Mouse (Mus musculus): Measurements from ENCODE around the gene Snx25. TPM values are rescaled to one million over a fixed set of nuclear protein-coding genes. Genes with fewer than 3 reads are reported as not detected.
"Not testable (repeated sequence)": the region's sequence is repeated elsewhere in the genome, so short reads cannot be mapped to it uniquely, and the experiment has no call there.

The Snx25 gene
- polyA plus RNA-seq, 1 experiment from 2014 or later, result 2.7 TPM

- peaks cover 36% of the 10 kb centered on the region for H3K27me3 ChIP-seq (ENCODE audit: poor library complexity, severe bottlenecking)
- no peak overlapping the region for H3K4me3 ChIP-seq
- no peaks in the 10 kb centered on the region for H3K9me3 ChIP-seq
- no peak for DNase-seq (ENCODE audit: extremely low spot score, low spot score)
- 90% methylated on average over 6 of the region's 6 CpGs for WGBS
- H3K36me3 ChIP-seq (replicated peaks), result no peaks in the 10 kb centered on the region
- no peak overlapping the region for H3K27ac ChIP-seq
- peaks cover 32% of the 10 kb centered on the region for H3K4me1 ChIP-seq
Observed at GRCm38 (mm10) chr8:46149306-46149705, 2.7 kb downstream of the Snx25 start.

- no peaks in the 10 kb centered on the region for H3K36me3 ChIP-seq (replicated peaks)
- 56% methylated on average over 3 of the region's 3 CpGs for WGBS
- H3K27me3 ChIP-seq (ENCODE audit: poor library complexity, severe bottlenecking), result peaks cover 16% of the 10 kb centered on the region
Observed at GRCm38 (mm10) chr8:46146173-46146572, 5.8 kb downstream of the Snx25 start.

GRCm38 (mm10) chr8:46143924-46144323, 8.0 kb downstream of the Snx25 start:
- no peaks in the 10 kb centered on the region for H3K9me3 ChIP-seq
- no peak overlapping the region for H3K4me3 ChIP-seq
- H3K4me1 ChIP-seq, result peaks cover 24% of the 10 kb centered on the region
- H3K27me3 ChIP-seq (ENCODE audit: poor library complexity, severe bottlenecking), result no peaks in the 10 kb centered on the region
- no peaks in the 10 kb centered on the region for H3K36me3 ChIP-seq (replicated peaks)
- WGBS, result 61% methylated on average over 1 of the region's 1 CpGs
- no peak for DNase-seq (ENCODE audit: extremely low spot score, low spot score)
- no peak overlapping the region for H3K27ac ChIP-seq

More at GRCm38 (mm10) chr8:46146173-46146572, 5.8 kb downstream of the Snx25 start:
- DNase-seq (ENCODE audit: extremely low spot score, low spot score), result no peak
- Histone ChIP-seq H3K9me3 (no peaks in the 10 kb centered on the region), H3K4me1 (peaks cover 26% of the 10 kb centered on the region), H3K4me3 (no peak overlapping the region), H3K27ac (no peak overlapping the region)

- H3K4me1 ChIP-seq, result peaks cover 24% of the 10 kb centered on the region
- 71% methylated on average over 5 of the region's 5 CpGs for WGBS
Observed at GRCm38 (mm10) chr8:46143470-46143869, 8.5 kb downstream of the Snx25 start.

GRCm38 (mm10) chr8:46142498-46143081, 9.4 kb downstream of the Snx25 start:
- no peaks in the 10 kb centered on the region for H3K36me3 ChIP-seq (replicated peaks)
- 89% methylated on average over 4 of the region's 4 CpGs for WGBS

More at GRCm38 (mm10) chr8:46143470-46143869, 8.5 kb downstream of the Snx25 start:
- Histone ChIP-seq H3K36me3 (replicated peaks) (no peaks in the 10 kb centered on the region), H3K27me3 (ENCODE audit: poor library complexity, severe bottlenecking) (no peaks in the 10 kb centered on the region), H3K27ac (no peak overlapping the region), H3K9me3 (no peaks in the 10 kb centered on the region), H3K4me3 (no peak overlapping the region)
- no peak for DNase-seq (ENCODE audit: extremely low spot score, low spot score)

GRCm38 (mm10) chr8:46141688-46142087, 10.3 kb downstream of the Snx25 start:
- no peak overlapping the region for H3K4me3 ChIP-seq
- 89% methylated on average over 3 of the region's 3 CpGs for WGBS
- no peaks in the 10 kb centered on the region for H3K36me3 ChIP-seq (replicated peaks)
- H3K9me3 ChIP-seq, result no peaks in the 10 kb centered on the region
- peaks cover 20% of the 10 kb centered on the region for H3K4me1 ChIP-seq
- no peaks in the 10 kb centered on the region for H3K27me3 ChIP-seq (ENCODE audit: poor library complexity, severe bottlenecking)
- no peak for DNase-seq (ENCODE audit: extremely low spot score, low spot score)
- H3K27ac ChIP-seq, result no peak overlapping the region

More at GRCm38 (mm10) chr8:46142498-46143081, 9.4 kb downstream of the Snx25 start:
- no peaks in the 10 kb centered on the region for H3K9me3 ChIP-seq
- H3K4me1 ChIP-seq, result peaks cover 24% of the 10 kb centered on the region
- no peak for DNase-seq (ENCODE audit: extremely low spot score, low spot score)
- no peak overlapping the region for H3K4me3 ChIP-seq
- no peak overlapping the region for H3K27ac ChIP-seq
- no peaks in the 10 kb centered on the region for H3K27me3 ChIP-seq (ENCODE audit: poor library complexity, severe bottlenecking)

- 87% methylated on average over 9 of the region's 9 CpGs for WGBS
- Histone ChIP-seq H3K4me3 (no peak overlapping the region), H3K9me3 (no peaks in the 10 kb centered on the region), H3K36me3 (replicated peaks) (0 out of 2 replicates have a peak, but pooled peaks cover 2% of the 10 kb centered on the region), H3K4me1 (peaks cover 16% of the 10 kb centered on the region), H3K27me3 (ENCODE audit: poor library complexity, severe bottlenecking) (no peaks in the 10 kb centered on the region), H3K27ac (no peak overlapping the region)
- DNase-seq (ENCODE audit: extremely low spot score, low spot score), result no peak
Observed at GRCm38 (mm10) chr8:46140376-46141120, 11.4 kb downstream of the Snx25 start.

GRCm38 (mm10) chr8:46137843-46138596, 13.9 kb downstream of the Snx25 start:
- H3K27ac ChIP-seq, result no peak overlapping the region
- H3K4me1 ChIP-seq, result 0 out of 2 replicates have a peak, but pooled peaks cover 3% of the 10 kb centered on the region
- H3K36me3 ChIP-seq (replicated peaks), result peaks cover 12% of the 10 kb centered on the region
- no peaks in the 10 kb centered on the region for H3K27me3 ChIP-seq (ENCODE audit: poor library complexity, severe bottlenecking)
- H3K4me3 ChIP-seq, result no peak overlapping the region
- DNase-seq (ENCODE audit: extremely low spot score, low spot score), result no peak
- H3K9me3 ChIP-seq, result peaks cover 5% of the 10 kb centered on the region; the same call in 1 of the 2 replicates
- WGBS, result 90% methylated on average over 10 of the region's 10 CpGs

GRCm38 (mm10) chr8:46137336-46137735, 14.6 kb downstream of the Snx25 start:
- H3K27ac ChIP-seq, result no peak overlapping the region
- no peaks in the 10 kb centered on the region for H3K27me3 ChIP-seq (ENCODE audit: poor library complexity, severe bottlenecking)
- H3K9me3 ChIP-seq, result peaks cover 8% of the 10 kb centered on the region; the same call in 1 of the 2 replicates
- 89% methylated on average over 1 of the region's 1 CpGs for WGBS
- H3K4me1 ChIP-seq, result 0 out of 2 replicates have a peak, but pooled peaks cover 3% of the 10 kb centered on the region
- DNase-seq (ENCODE audit: extremely low spot score, low spot score), result no peak
- no peak overlapping the region for H3K4me3 ChIP-seq
- H3K36me3 ChIP-seq (replicated peaks), result peaks cover 12% of the 10 kb centered on the region

GRCm38 (mm10) chr8:46135546-46135945, 16.4 kb downstream of the Snx25 start:
- H3K27me3 ChIP-seq (ENCODE audit: poor library complexity, severe bottlenecking), result not testable (repeated sequence)
- 94% methylated on average over 2 of the region's 2 CpGs for WGBS

GRCm38 (mm10) chr8:46130426-46130825, 21.5 kb downstream of the Snx25 start:
- H3K4me3 ChIP-seq, result no peak overlapping the region
- peaks cover 9% of the 10 kb centered on the region for H3K36me3 ChIP-seq (replicated peaks)
- WGBS, result 90% methylated on average over 2 of the region's 2 CpGs
- peaks cover 8% of the 10 kb centered on the region; the same call in 1 of the 2 replicates for H3K9me3 ChIP-seq
- no peak for DNase-seq (ENCODE audit: extremely low spot score, low spot score)
- no peak overlapping the region for H3K27ac ChIP-seq
- no peaks in the 10 kb centered on the region for H3K4me1 ChIP-seq
- H3K27me3 ChIP-seq (ENCODE audit: poor library complexity, severe bottlenecking), result no peaks in the 10 kb centered on the region

More at GRCm38 (mm10) chr8:46135546-46135945, 16.4 kb downstream of the Snx25 start:
- not testable (repeated sequence) for DNase-seq (ENCODE audit: extremely low spot score, low spot score); H3K9me3 ChIP-seq; H3K4me1 ChIP-seq; H3K27ac ChIP-seq; H3K4me3 ChIP-seq
- peaks cover 12% of the 10 kb centered on the region for H3K36me3 ChIP-seq (replicated peaks)

GRCm38 (mm10) chr8:46122498-46122897, 29.5 kb downstream of the Snx25 start:
- WGBS, result 99% methylated on average over 2 of the region's 2 CpGs
- no peak for DNase-seq (ENCODE audit: extremely low spot score, low spot score)

More at GRCm38 (mm10) chr8:46122498-46122897, 29.5 kb downstream of the Snx25 start:
- no peak overlapping the region for H3K4me3 ChIP-seq
- peaks cover 15% of the 10 kb centered on the region; the same call in 1 of the 2 replicates for H3K36me3 ChIP-seq (replicated peaks)
- no peaks in the 10 kb centered on the region for H3K9me3 ChIP-seq
- H3K4me1 ChIP-seq, result no peaks in the 10 kb centered on the region
- H3K27ac ChIP-seq, result no peak overlapping the region
- no peaks in the 10 kb centered on the region for H3K27me3 ChIP-seq (ENCODE audit: poor library complexity, severe bottlenecking)
